Mouse (Mus musculus): ENCODE results near the gene Olfr358.

Olfr358 gene

DNA sequence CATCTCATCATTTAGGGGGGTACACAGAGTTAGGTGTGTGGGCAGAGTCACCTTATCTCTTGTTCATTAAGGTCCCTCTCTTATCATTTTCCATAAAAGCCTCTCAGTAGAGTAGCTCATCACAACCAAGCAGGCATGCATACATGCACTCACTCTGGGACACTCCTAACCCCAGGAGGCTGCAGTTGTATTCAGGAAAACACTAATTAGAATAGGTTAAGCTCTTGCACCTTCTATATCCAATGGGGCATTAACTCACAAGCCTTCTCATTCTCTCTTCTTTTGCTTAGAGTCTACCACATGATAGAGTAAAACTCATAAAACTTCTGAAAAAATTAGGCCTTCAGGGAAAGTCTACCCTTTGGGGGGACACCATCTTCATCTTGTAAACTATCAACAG lies at the start of gene Olfr358:
Olfr358 (minus strand) TSS at position 101 of the 400 bp plus-strand sequence.
- no peak for DNase-seq (ENCODE audit: extremely low spot score, low spot score)

GRCm38 (mm10) chr2:36997030-36997429 lies 12.1 kb downstream of the Olfr358 start:
- DNase-seq (ENCODE audit: extremely low spot score, low spot score): no peak

DNA sequence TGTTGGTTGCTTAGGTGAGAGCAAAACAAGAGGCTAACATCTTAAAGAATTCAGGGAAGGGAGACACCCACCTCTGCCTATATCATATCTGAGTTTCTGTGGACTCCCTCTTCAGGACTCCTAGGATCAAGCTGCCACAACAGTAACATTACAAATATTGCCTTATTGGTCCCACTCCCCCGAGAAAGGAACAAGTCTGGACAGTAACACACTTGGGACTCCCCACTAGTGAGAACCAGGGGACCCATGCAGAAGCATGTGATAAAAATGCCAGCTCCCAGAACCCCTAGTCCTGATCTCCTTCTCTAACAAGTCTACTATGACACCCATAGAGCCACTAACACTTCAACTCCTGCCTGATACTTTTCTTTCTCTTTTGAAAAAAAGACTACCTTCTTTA lies 15.6 kb downstream of the Olfr358 start, which contains the start of gene Olfr357:
Olfr357 (plus strand) TSS at position 301 of the 400 bp plus-strand sequence.
- no peak for DNase-seq (ENCODE audit: extremely low spot score, low spot score)
